Mouse (Mus musculus) E14TG2a.4 (cell line): ENCODE measurements at regions not wholly inside any gene's neighbourhood (a gene's known extent, or its start where the extent isn't known, plus 50 kb on each side); places are given as distances from the start of the nearest gene placed in this dataset.

ENCODE experiments used
- CTCF ChIP-seq: conservative IDR thresholded peaks from 2 replicates; pipeline ENCODE4 v1.5.1; 2014; ENCODE audit warnings: low read length
- NANOG ChIP-seq: IDR thresholded peaks from 2 replicates; pipeline ENCODE4 v1.6.1; 2014; ENCODE audit warnings: borderline replicate concordance, low read length, mixed read lengths
- POU5F1 ChIP-seq: IDR thresholded peaks from 2 replicates; pipeline ENCODE4 v1.6.1; 2014; ENCODE audit warnings: low read length, borderline replicate concordance

DNA sequence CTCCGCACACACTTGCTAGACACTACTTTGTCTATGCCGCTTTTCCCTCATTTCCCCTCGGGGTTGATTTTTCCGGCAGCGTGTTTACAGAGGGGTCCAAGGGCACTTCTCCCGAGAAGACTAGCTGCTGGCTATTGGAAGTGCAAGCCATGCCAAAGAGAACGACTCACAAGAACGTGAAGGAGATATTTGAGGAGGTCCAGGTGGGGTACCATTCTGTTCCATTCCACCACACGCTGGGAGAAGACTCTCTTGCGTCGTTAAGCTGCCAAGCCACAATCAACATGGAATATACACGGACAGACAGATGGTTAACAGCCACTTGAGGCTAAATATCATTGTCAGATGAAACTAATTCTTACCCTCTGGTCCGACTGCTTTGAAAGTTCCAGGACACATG, 144.6 kb upstream of the Fst start:
- TF ChIP-seq CTCF (no peak), POU5F1 (no peak), NANOG (no peak)
